Mouse (Mus musculus) olfactory bulb, adult 2 months (tissue): ENCODE measurements around the gene Cyp2d10.

ENCODE experiments used
- CTCF ChIP-seq: fragments of 200-500 bp; IDR thresholded peaks from 2 replicates; pipeline ENCODE4 v1.5.1; 2012; ENCODE audit warnings: low read depth, mild to moderate bottlenecking, low read length, moderate library complexity; ENCODE audit not compliant: insufficient read depth
- POLR2A ChIP-seq: fragments of 200-500 bp; IDR thresholded peaks from 2 replicates; pipeline ENCODE4 v1.6.1; 2012; ENCODE audit warnings: mild to moderate bottlenecking, low read depth, low read length, moderate library complexity; ENCODE audit not compliant: insufficient read depth

DNA sequence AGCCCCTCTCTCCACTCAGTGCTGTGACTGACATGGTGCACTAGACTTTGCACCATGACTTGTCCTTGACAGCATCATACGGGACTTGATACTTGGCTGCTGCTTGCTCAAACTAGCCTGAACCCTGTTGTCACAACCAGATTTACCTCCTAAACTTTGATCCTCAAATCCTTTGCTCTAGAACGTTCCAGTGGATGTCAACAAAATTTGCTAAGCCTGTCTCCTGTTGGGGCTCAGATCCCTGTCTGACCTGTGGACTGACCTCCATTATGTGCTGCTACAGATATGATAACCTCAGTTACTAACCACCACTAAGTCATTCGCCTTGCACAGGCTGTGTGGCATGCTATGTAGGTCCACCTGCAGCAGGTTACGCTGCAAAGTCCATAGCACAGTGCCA lies 15.9 kb upstream of the Cyp2d10 start:
- no peak for TF ChIP-seq CTCF
- no peak for TF ChIP-seq POLR2A
